8 mouse cellular contexts compared by ENCODE assay signal in genomic region chr10:67116251-67116650, GRCm38 (mm10). TPM values are rescaled to one million over a fixed set of nuclear protein-coding genes. Genes with fewer than 3 reads are reported as not detected.
DNase-seq lines count a peak whose midpoint lies in the region; ATAC-seq and TF ChIP-seq lines count a peak whose summit lies in the region.
"Had no signal": no experiment of that assay in that cellular context is flagged by ENCODE, and none has a peak within 500 bp of the region (broad histone marks: within the 10 kb centered on the region; RNA-seq: fewer than 3 reads in every experiment).

No protein-coding gene starts in this region.

- ATAC-seq in midbrain, embryonic 16.5 days = no peak

- no peaks in the 10 kb centered on the region for H3K27me3 ChIP-seq in midbrain, embryonic 16.5 days (ENCODE audit: control insufficient read depth, insufficient read depth, low read depth, low read length)

- no peaks in the 10 kb centered on the region for H3K36me3 ChIP-seq in midbrain, embryonic 16.5 days (ENCODE audit: control insufficient read depth, insufficient read depth, low read length)

- H3K9ac ChIP-seq in midbrain, embryonic 16.5 days (ENCODE audit: low read depth, low read length) = no peak overlapping the region

- 55% methylated on average over 8 of the region's 8 CpGs for WGBS in midbrain, embryonic 16.5 days

- H3K4me1 ChIP-seq in midbrain, embryonic 16.5 days (ENCODE audit: control insufficient read depth, insufficient read depth, low read length) = peaks cover 22% of the 10 kb centered on the region

- DNase-seq in layer of hippocampus, adult 2 months (ENCODE audit: low spot score in 2 of 2) = no peak
- DNase-seq in layer of hippocampus, postnatal 10 days (ENCODE audit: low spot score in 2 of 2) = no peak
- DNase-seq in adrenal gland, postnatal 36 days = peak; percentile 77 to 80
- peak; percentile 55 for DNase-seq in cerebellum, postnatal 36 days
- no peak for DNase-seq in testis, postnatal 10 days (ENCODE audit: low spot score)
- no peak for DNase-seq in urinary bladder, adult 18-20 months (ENCODE audit: low spot score in 2 of 2)
- DNase-seq: thymus, postnatal 4 days had no signal

- TF ChIP-seq CTCF in layer of hippocampus, adult 2 months (conservative IDR thresholded peaks at IDR 0.05) = no peak

- H3K27ac ChIP-seq in layer of hippocampus, adult 2 months = peak overlapping the region; percentile 56
- H3K27ac ChIP-seq in midbrain, embryonic 16.5 days (ENCODE audit: low read length) = 0 out of 2 replicates have a peak overlapping the region, but pooled peaks have one; percentile 53

- no peaks in the 10 kb centered on the region for H3K9me3 ChIP-seq in midbrain, embryonic 16.5 days (replicated peaks; ENCODE audit: control insufficient read depth, low read length, poor library complexity, severe bottlenecking)

- no peak overlapping the region for H3K4me2 ChIP-seq in midbrain, embryonic 16.5 days (ENCODE audit: low read length)

- H3K4me3 ChIP-seq in layer of hippocampus, adult 2 months = no peak overlapping the region
- H3K4me3 ChIP-seq in midbrain, embryonic 16.5 days (ENCODE audit: low read depth, low read length) = no peak overlapping the region

RNA-seq across cellular contexts. Expression of gene Reep3, which starts 19.5 kb away (rescaled TPM):
- total RNA-seq in layer of hippocampus, adult 2 months (2021) = 10 to 100 TPM; 18.3 to 21.9 TPM
- 10 to 100 TPM; 31.6 to 33.9 TPM for total RNA-seq in layer of hippocampus, postnatal 10 days (2021)
- 10 to 100 TPM; 44.7 to 46.3 TPM for total RNA-seq in adrenal gland, postnatal 36 days (2021)
- polyA plus RNA-seq in midbrain, embryonic 16.5 days (2015; fragmentation: Nextera tagmentation; extraction: Ambion mirVana) = 28.2 and 28.6 TPM in 2 replicates

RNA-seq across cellular contexts. Expression of gene Jmjd1c, which starts 20.3 kb away (rescaled TPM):
- total RNA-seq in layer of hippocampus, adult 2 months (2021) = 100 to 1,000 TPM; 106 to 111 TPM
- 100 to 1,000 TPM in 1 of 2 experiments, 10 to 100 TPM in 1; 99.4 to 116 TPM for total RNA-seq in layer of hippocampus, postnatal 10 days (2021)
- total RNA-seq in adrenal gland, postnatal 36 days (2021) = 10 to 100 TPM; 52.9 to 57.7 TPM
- polyA plus RNA-seq in midbrain, embryonic 16.5 days (2015; fragmentation: Nextera tagmentation; extraction: Ambion mirVana) = 41.7 and 42.3 TPM in 2 replicates

Comparison
In these comparisons a context has a peak if more than half of its experiments do, and no peak if none do; other contexts are left out.
1. DNase-seq: peak in adrenal gland, postnatal 36 days (2 of 2) and cerebellum, postnatal 36 days (2 of 2); none in layer of hippocampus, adult 2 months (0 of 2), layer of hippocampus, postnatal 10 days (0 of 2), testis, postnatal 10 days (single experiment) and urinary bladder, adult 18-20 months (0 of 2).